Mouse (Mus musculus) neural tube, embryonic 11.5 days (tissue): ENCODE measurements at regions not wholly inside any gene's neighbourhood (a gene's known extent, or its start where the extent isn't known, plus 50 kb on each side); places are given as distances from the start of the nearest gene placed in this dataset.

Experiments
- ATAC-seq: fragments of 200-750 bp; cut with Nextera tagmentation; 2 replicates; pipeline ENCODE4 v1.8.0; 2017; ENCODE audit warnings: moderate number of reproducible peaks, mild to moderate bottlenecking, moderate TSS enrichment, moderate library complexity; ENCODE audit not compliant: insufficient read depth, low FRiP score, low TSS enrichment
- DNase-seq: peaks from one replicate; pipeline ENCODE4 v3.0.0-alpha.2; 2015; ENCODE audit warnings: low spot score
- H3K27ac ChIP-seq: fragments of 300-500 bp; sonication (generic); 2 replicates; pipeline ENCODE4 v1.5.1; 2014; ENCODE audit warnings: low read depth, mild to moderate bottlenecking, low read length
- H3K27me3 ChIP-seq: fragments of 300-500 bp; sonication (generic); 2 replicates; pipeline ENCODE4 v1.6.1; 2014; ENCODE audit warnings: mild to moderate bottlenecking, low read length, mixed read lengths; ENCODE audit not compliant: control insufficient read depth, insufficient read depth
- H3K36me3 ChIP-seq: fragments of 300-500 bp; sonication (generic); 2 replicates; pipeline ENCODE4 v1.6.1; 2014; ENCODE audit warnings: mild to moderate bottlenecking, low read length, moderate library complexity, mixed read lengths; ENCODE audit not compliant: control insufficient read depth, insufficient read depth
- H3K4me1 ChIP-seq: fragments of 300-500 bp; sonication (generic); 2 replicates; pipeline ENCODE4 v1.6.1; 2014; ENCODE audit warnings: low read length, mixed read lengths; ENCODE audit not compliant: control insufficient read depth, insufficient read depth
- H3K4me2 ChIP-seq: fragments of 300-500 bp; sonication (generic); 2 replicates; pipeline ENCODE4 v1.6.1; 2014; ENCODE audit warnings: low read depth, mild to moderate bottlenecking, moderate library complexity
- H3K4me3 ChIP-seq: fragments of 300-500 bp; sonication (generic); 2 replicates; pipeline ENCODE4 v1.5.1; 2014; ENCODE audit warnings: low read depth, low read length
- H3K9ac ChIP-seq: fragments of 300-500 bp; sonication (generic); 2 replicates; pipeline ENCODE4 v1.6.1; 2014; ENCODE audit warnings: mild to moderate bottlenecking, low read length
- H3K9me3 ChIP-seq: fragments of 300-500 bp; sonication (generic); 2 replicates; pipeline ENCODE4 v1.6.1; 2016; ENCODE audit warnings: low read length; ENCODE audit not compliant: control insufficient read depth
- WGBS: fragments of 180-500 bp; shearing (Covaris S2); extraction: QIAGEN DNeasy Blood & Tissue Kit; methylation state at CpG from one replicate; pipeline ENCODE4 v1.1.7; 2014; 5-methylcytosine and 5-hydroxymethylcytosine counted together

DNA sequence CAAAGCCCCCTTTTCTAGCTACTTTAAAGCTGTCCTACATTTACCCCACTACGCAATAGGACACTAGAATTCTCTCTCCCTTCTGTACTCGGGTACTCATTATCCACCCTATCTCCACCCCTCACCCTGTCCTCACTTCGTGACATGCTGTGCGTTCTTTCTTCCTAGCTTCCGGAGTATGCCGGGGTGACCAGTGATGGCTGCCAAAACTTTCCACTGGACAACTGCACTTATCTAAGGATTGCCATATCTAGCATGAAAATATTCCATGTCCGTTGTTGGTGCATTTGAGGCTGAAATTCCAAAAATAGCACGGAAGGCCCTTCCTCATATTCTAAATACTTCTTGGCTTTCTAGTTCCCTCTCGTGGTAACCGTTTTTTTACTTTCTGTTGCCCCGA lies 54.5 kb upstream of the Slc9a9 start:
- Histone ChIP-seq H3K36me3 (no peaks in the 10 kb centered on the region), H3K9me3 (no peaks in the 10 kb centered on the region), H3K27ac (no peak overlapping the region), H3K4me3 (no peak overlapping the region), H3K9ac (no peak overlapping the region), H3K4me1 (no peaks in the 10 kb centered on the region), H3K4me2 (no peak overlapping the region), H3K27me3 (no peaks in the 10 kb centered on the region)
- WGBS: 95% methylated on average over 11 of the region's 11 CpGs
- DNase-seq (no peak), ATAC-seq (no peak)

DNA sequence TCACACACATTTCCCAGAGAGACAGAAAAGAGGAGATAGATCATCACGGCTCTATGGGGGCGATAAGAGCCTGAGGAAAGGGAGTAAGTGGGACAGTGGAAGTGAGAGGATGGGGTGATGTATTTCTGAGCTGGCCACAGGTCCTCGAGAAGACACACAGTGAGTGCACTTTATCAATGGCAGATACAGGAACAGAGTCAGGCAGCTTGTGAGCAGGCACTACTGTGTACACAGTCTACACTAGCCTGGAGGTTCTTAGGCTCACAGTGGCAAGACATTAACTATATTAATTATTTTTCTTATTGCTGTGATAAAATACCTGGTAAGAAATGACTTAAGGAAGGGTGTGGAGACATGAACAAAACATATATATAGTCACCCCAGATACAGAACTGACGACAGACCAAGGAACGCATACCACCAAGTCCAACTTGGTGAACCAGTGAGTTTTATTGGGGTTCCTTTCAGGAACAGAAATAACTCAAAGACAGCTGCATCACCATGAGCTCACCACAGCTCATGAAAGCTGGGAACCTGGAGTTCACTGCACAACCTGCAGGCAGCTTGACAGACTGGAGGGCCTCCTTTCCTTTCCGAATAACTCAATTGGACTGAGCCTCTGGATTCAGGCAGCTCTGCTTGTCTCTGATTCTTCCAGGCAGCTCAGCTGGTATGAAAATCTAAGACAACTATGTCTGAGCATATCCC lies 51.5 kb upstream of the Slc9a9 start:
- no peak overlapping the region for H3K4me2 ChIP-seq
- DNase-seq: no peak
- 85% methylated on average over 6 of the region's 6 CpGs for WGBS

More for the DNA sequence above, 51.5 kb upstream of the Slc9a9 start:
- ATAC-seq: no peak
- H3K27me3 ChIP-seq: no peaks in the 10 kb centered on the region
- H3K27ac ChIP-seq: no peak overlapping the region
- no peaks in the 10 kb centered on the region for H3K4me1 ChIP-seq
- no peak overlapping the region for H3K4me3 ChIP-seq
- H3K36me3 ChIP-seq: no peaks in the 10 kb centered on the region
- H3K9me3 ChIP-seq: no peaks in the 10 kb centered on the region
- no peak overlapping the region for H3K9ac ChIP-seq
